Mouse (Mus musculus): ENCODE results near the gene Aldh3b1.

The Aldh3b1 gene

GRCm38 (mm10) chr19:3882214-3882613 lies 47.4 kb downstream of the Aldh3b1 start:
- no peak for DNase-seq (ENCODE audit: extremely low spot score)

GRCm38 (mm10) chr19:3880054-3880848 lies 49.4 kb downstream of the Aldh3b1 start:
- no peak for DNase-seq (ENCODE audit: extremely low spot score)

- no peak for DNase-seq (ENCODE audit: extremely low spot score)
Observed at GRCm38 (mm10) chr19:3875045-3875444, 54.6 kb downstream of the Aldh3b1 start.

GRCm38 (mm10) chr19:3872373-3872772 lies 57.2 kb downstream of the Aldh3b1 start:
- DNase-seq (ENCODE audit: extremely low spot score) = no peak

- DNase-seq (ENCODE audit: extremely low spot score) = no peak
Observed at GRCm38 (mm10) chr19:3871468-3871867, 58.1 kb downstream of the Aldh3b1 start.

- DNase-seq (ENCODE audit: extremely low spot score) = no peak
Observed at GRCm38 (mm10) chr19:3868290-3868689, 61.3 kb downstream of the Aldh3b1 start.

- DNase-seq (ENCODE audit: extremely low spot score) = no peak
Observed at GRCm38 (mm10) chr19:3864960-3865359, 64.6 kb downstream of the Aldh3b1 start.
